Mouse (Mus musculus): ENCODE results near the gene Pip5k1c. TPM values are rescaled to one million over a fixed set of nuclear protein-coding genes. Genes with fewer than 3 reads are reported as not detected.

Gene Pip5k1c
- polyA plus RNA-seq, 1 experiment, result 935 TPM

DNA sequence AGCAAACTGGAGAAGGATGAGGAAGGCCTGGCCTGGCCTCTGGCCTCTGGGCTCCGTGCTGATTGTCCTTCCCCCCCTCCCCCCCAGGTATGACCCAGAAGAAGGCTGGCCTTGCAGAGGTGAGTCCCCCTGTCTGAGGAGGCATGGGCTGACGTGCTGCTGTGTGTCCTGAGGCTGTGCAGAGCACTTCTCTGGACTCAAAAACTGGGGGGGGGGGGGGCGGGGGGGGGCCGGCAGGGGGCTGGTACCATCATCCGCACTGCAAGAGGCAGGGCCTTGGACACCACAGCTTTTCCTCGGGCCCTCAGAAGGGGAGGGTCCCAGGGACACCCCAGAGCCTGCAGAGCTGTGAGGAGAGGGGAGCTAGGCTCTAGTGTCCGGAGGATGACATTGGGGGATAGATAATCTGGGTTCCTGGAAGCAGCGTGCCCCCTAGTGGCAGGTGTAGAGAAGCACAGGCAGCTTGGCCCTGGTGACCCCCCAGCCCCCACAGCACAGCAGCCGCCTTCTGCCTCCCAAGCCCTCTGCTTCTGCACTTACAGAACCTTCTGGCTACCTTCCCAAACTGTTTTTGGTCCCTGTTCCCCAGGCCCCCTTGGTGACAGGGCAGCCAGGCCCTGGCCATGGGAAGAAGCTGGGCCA, 12.0 kb downstream of the Pip5k1c start:
- peaks cover 53% of the 10 kb centered on the region for H3K4me1 ChIP-seq (ENCODE audit: control insufficient read depth, insufficient read depth, low read length)
- TF ChIP-seq CTCF (IDR thresholded peaks at IDR 0.05; ENCODE audit: insufficient read depth, low read depth, low read length) (peak; percentile 75), POLR2A (IDR thresholded peaks at IDR 0.05; ENCODE audit: insufficient read depth, low read depth, low read length) (no peak)
- peak overlapping the region; percentile 58; the same call in 1 of the 2 replicates for H3K27ac ChIP-seq (ENCODE audit: insufficient read depth, low read depth, low read length)
- WGBS, result 18% methylated on average over 5 of the region's 9 CpGs
- H3K4me3 ChIP-seq (ENCODE audit: insufficient read depth, low read depth, low read length), result no peak overlapping the region

DNA sequence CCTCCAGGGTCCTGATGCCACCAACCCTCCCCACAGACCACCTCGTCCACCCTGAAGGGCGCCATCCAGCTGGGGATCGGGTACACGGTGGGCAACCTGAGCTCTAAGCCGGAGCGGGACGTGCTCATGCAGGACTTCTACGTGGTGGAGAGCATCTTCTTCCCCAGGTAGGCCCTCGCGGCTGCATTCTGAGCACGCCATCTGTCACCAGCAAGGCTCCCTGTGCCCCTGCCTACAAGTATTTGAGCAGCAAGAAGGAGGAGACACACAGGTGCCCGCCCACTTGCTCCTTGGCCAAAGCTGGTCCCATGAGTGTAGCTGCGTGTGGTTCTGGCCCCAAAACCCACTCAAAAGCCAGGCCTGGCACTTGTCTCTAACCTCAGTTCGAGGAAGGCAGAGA, 12.9 kb downstream of the Pip5k1c start:
- Histone ChIP-seq H3K4me3 (ENCODE audit: insufficient read depth, low read depth, low read length) (no peak overlapping the region), H3K4me1 (ENCODE audit: control insufficient read depth, insufficient read depth, low read length) (peaks cover 44% of the 10 kb centered on the region), H3K27ac (ENCODE audit: insufficient read depth, low read depth, low read length) (no peak overlapping the region)
- 91% methylated on average over 14 of the region's 14 CpGs for WGBS
- TF ChIP-seq CTCF (IDR thresholded peaks at IDR 0.05; ENCODE audit: insufficient read depth, low read depth, low read length) (no peak), POLR2A (IDR thresholded peaks at IDR 0.05; ENCODE audit: insufficient read depth, low read depth, low read length) (no peak)

DNA sequence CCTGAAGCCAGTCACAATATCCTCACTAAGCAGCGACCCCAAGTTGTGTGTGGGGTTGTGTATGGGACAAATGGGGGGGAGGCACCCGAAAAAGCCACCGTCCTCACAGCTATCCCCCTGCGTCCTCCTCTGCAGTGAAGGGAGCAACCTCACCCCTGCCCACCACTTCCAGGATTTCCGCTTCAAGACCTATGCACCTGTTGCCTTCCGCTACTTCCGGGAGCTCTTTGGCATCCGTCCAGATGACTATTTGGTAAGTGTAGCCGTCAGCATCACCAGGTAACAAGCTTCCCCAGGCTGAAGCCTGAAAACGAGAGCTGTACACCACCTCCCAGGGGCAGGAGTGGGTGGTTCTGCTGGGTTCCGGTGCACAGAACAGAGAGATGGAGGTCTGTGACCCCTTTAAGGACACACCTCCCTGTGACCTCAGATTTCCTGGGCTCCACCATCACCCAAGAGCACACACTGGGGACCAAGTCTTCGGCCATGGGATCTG, 13.5 kb downstream of the Pip5k1c start:
- Histone ChIP-seq H3K4me1 (ENCODE audit: control insufficient read depth, insufficient read depth, low read length) (peaks cover 38% of the 10 kb centered on the region), H3K4me3 (ENCODE audit: insufficient read depth, low read depth, low read length) (no peak overlapping the region), H3K27ac (ENCODE audit: insufficient read depth, low read depth, low read length) (no peak overlapping the region)
- TF ChIP-seq POLR2A (IDR thresholded peaks at IDR 0.05; ENCODE audit: insufficient read depth, low read depth, low read length) (no peak), CTCF (IDR thresholded peaks at IDR 0.05; ENCODE audit: insufficient read depth, low read depth, low read length) (no peak)
- WGBS, result 81% methylated on average over 12 of the region's 12 CpGs

DNA sequence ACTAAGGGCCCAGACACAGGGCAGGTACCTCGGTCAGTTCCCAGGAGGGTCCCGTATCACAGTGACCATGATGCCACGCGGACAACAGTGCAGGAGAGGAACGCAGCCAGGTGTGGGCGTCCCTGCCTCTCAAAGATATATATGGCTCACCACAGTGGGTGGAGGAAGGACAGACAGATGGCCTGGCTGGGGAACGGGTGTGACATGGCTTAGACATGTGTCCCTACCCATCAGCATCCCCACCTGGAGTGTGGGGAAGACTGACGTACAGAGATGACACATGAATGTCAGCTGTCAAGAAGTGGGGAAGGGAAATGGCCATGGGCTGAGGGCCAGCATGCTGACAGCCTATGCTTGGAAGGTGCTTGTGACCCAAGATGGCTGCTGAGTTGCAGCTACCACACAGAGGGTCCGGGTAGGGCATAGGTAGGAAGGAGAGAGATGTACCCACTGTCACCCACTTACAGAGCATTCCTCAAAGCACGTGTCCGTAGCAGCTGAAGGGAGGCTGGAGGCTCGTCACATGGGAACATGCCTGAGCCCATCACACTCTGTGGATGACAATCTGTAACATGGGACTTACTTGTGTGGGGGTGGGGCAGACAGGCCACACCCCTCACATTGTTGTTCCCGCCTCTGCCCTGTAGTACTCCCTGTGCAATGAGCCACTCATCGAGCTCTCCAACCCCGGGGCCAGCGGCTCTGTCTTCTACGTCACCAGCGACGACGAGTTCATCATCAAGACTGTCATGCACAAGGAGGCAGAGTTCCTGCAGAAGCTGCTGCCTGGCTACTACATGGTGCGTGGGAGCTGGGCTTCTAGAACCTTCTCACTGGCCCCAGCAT, 14.3 kb downstream of the Pip5k1c start:
- TF ChIP-seq POLR2A (IDR thresholded peaks at IDR 0.05; ENCODE audit: insufficient read depth, low read depth, low read length), result no peak
- no peak for TF ChIP-seq CTCF (IDR thresholded peaks at IDR 0.05; ENCODE audit: insufficient read depth, low read depth, low read length)
- Histone ChIP-seq H3K4me3 (ENCODE audit: insufficient read depth, low read depth, low read length) (no peak overlapping the region), H3K27ac (ENCODE audit: insufficient read depth, low read depth, low read length) (no peak overlapping the region), H3K4me1 (ENCODE audit: control insufficient read depth, insufficient read depth, low read length) (peaks cover 31% of the 10 kb centered on the region)
- 86% methylated on average over 21 of the region's 21 CpGs for WGBS

DNA sequence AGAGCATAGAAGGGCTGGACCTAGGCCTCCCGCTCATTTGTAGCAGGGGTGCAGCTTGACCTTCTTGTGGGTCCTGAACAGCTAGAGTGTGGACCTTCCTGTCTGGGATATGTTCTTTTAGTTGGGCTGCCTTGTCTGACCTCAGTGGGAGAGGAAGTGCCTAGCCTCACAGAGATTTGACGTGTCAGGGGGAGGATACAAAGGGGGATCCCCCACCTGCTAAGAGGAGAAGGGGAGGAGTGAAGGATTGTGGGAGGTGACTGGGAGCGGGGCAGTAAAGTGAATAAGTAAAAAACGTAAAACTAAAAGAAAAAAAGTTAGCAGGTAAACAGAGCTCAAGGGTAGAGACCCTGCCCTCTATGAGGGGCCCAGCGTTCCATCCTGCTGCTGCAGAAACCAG, 16.8 kb downstream of the Pip5k1c start:
- peaks cover 8% of the 10 kb centered on the region for H3K4me1 ChIP-seq (ENCODE audit: control insufficient read depth, insufficient read depth, low read length)
- H3K27ac ChIP-seq (ENCODE audit: insufficient read depth, low read depth, low read length), result no peak overlapping the region
- 80% methylated on average over 5 of the region's 5 CpGs for WGBS
- TF ChIP-seq CTCF (IDR thresholded peaks at IDR 0.05; ENCODE audit: insufficient read depth, low read depth, low read length) (no peak), POLR2A (IDR thresholded peaks at IDR 0.05; ENCODE audit: insufficient read depth, low read depth, low read length) (no peak)
- H3K4me3 ChIP-seq (ENCODE audit: insufficient read depth, low read depth, low read length), result no peak overlapping the region

DNA sequence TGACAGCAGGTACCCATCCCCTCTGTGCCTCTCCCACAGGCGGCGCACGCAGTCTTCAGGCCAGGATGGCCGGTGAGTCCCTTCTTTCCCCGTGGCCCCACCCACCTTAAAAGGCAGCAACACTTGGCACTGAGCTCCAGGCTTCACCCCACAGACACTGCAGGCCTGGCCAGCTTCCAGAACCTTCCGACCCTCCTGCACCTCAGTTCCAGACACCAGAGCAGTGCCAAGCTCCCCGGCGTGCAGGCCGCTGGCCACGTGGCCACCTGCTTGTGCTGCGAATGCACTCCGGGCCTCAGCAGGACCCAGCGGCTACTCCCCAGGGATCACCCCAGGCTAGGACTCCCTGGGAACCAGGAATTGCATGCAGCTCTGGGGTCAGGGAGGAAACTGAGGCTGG, 20.8 kb downstream of the Pip5k1c start:
- TF ChIP-seq CTCF (IDR thresholded peaks at IDR 0.05; ENCODE audit: insufficient read depth, low read depth, low read length) (no peak), POLR2A (IDR thresholded peaks at IDR 0.05; ENCODE audit: insufficient read depth, low read depth, low read length) (no peak)
- Histone ChIP-seq H3K4me1 (ENCODE audit: control insufficient read depth, insufficient read depth, low read length) (peaks cover 2% of the 10 kb centered on the region; the same call in 1 of the 2 replicates), H3K4me3 (ENCODE audit: insufficient read depth, low read depth, low read length) (no peak overlapping the region), H3K27ac (ENCODE audit: insufficient read depth, low read depth, low read length) (no peak overlapping the region)
- 81% methylated on average over 13 of the region's 13 CpGs for WGBS

DNA sequence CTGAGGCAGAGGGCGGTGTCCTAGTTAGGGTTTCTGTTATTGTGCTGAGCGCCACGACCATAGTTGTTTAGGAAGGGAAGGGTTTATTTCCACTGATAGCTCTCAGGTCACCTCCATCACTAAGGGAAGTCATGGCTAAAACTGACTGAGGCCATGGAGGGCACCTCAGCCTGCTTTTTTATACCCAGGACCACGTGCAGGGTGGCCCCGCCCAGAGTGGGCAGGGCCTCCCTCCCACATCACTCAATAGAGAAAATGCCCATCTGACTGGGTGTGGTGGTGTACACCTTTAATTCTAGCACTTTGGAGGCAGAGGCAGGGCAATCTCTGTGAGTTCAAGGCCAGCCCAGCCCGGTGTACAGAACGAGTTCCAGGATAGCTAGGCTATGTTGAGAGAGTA, 21.4 kb downstream of the Pip5k1c start:
- Histone ChIP-seq H3K4me3 (ENCODE audit: insufficient read depth, low read depth, low read length) (no peak overlapping the region), H3K27ac (ENCODE audit: insufficient read depth, low read depth, low read length) (no peak overlapping the region), H3K4me1 (ENCODE audit: control insufficient read depth, insufficient read depth, low read length) (peaks cover 7% of the 10 kb centered on the region; the same call in 1 of the 2 replicates)
- WGBS, result 80% methylated on average over 7 of the region's 7 CpGs
- TF ChIP-seq POLR2A (IDR thresholded peaks at IDR 0.05; ENCODE audit: insufficient read depth, low read depth, low read length) (no peak), CTCF (IDR thresholded peaks at IDR 0.05; ENCODE audit: insufficient read depth, low read depth, low read length) (no peak)

DNA sequence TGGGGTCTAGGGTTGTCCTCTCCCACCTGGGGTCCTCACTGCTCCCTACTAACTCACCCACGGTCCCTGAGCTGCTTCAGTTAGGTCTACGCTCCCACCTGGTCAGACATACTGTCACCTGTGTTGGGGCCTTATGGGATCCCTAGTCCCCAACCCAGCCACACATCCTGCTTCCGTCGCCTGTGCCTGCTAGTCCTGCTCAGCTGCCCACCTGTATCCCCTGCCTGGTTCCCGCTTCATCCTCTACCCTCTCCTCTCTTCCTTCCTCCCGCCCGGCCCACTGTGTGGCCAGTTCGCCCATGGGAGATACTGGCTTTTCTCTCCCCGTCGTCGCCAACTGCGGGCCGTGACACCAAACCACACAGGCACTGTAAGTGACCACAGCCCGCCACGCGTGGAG, 22.8 kb downstream of the Pip5k1c start:
- no peak overlapping the region for H3K4me3 ChIP-seq (ENCODE audit: insufficient read depth, low read depth, low read length)
- WGBS, result 93% methylated on average over 16 of the region's 16 CpGs
- H3K27ac ChIP-seq (ENCODE audit: insufficient read depth, low read depth, low read length), result no peak overlapping the region
- peaks cover 19% of the 10 kb centered on the region for H3K4me1 ChIP-seq (ENCODE audit: control insufficient read depth, insufficient read depth, low read length)
- TF ChIP-seq CTCF (IDR thresholded peaks at IDR 0.05; ENCODE audit: insufficient read depth, low read depth, low read length) (no peak), POLR2A (IDR thresholded peaks at IDR 0.05; ENCODE audit: insufficient read depth, low read depth, low read length) (no peak)

Measured in olfactory bulb, adult 2 months (tissue).